Mouse (Mus musculus): ENCODE data around the gene Pafah1b3.

DNA sequence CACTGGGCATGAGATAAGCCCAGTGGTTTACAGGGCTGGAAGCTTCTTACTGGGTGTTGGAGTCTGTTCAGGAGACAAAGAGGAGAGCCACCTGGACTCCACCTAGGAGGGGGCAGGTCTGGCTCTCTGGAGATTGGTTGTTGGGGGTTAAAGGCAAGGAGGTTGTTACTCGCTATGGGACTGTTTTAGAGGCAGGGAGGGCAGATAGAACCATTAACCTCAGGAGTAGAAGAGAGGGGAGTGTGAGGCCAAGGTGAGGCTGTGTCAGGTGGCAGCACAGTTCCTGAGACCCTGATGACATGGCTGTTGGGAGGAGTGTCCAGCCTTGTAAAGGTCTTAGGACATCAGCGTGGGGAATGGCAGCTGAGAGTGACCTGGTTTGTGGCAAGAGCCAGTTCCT lies 13.6 kb downstream of the Pafah1b3 start:
- TF ChIP-seq POLR2A (IDR thresholded peaks at IDR 0.05; ENCODE audit: control insufficient read depth in 1 of 2, insufficient read depth in 1 of 2, low read depth in 1 of 2, low read length in 2 of 2, poor library complexity in 1 of 2) (no peak), CHD2 (IDR thresholded peaks at IDR 0.05; ENCODE audit: low read length) (no peak), EP300 (IDR thresholded peaks at IDR 0.05; ENCODE audit: low read depth in 1 of 2, low read length in 2 of 2) (no peak), ZNF384 (IDR thresholded peaks at IDR 0.05; ENCODE audit: low read depth, low read length) (no peak), NELFE (IDR thresholded peaks at IDR 0.05; ENCODE audit: low read depth, low read length) (no peak), CTCF (IDR thresholded peaks at IDR 0.05 in 2 of 3, conservative IDR thresholded peaks at IDR 0.05 in 1 of 3; ENCODE audit: control insufficient read depth in 1 of 3, insufficient read depth in 1 of 3, low read depth in 2 of 3, low read length in 3 of 3, poor library complexity in 1 of 3, severe bottlenecking in 1 of 3) (no peak), TCF12 (IDR thresholded peaks at IDR 0.05; ENCODE audit: low read depth, low read length) (no peak), USF2 (IDR thresholded peaks at IDR 0.05; ENCODE audit: borderline replicate concordance in 1 of 2, insufficient read depth in 1 of 2, low read depth in 1 of 2, low read length in 2 of 2) (no peak), UBTF (IDR thresholded peaks at IDR 0.05; ENCODE audit: borderline replicate concordance, insufficient read depth, low read depth, low read length) (no peak), RAD21 (IDR thresholded peaks at IDR 0.05; ENCODE audit: low read depth, low read length) (no peak), TAL1 (IDR thresholded peaks at IDR 0.05; ENCODE audit: low read length) (no peak), MAZ (IDR thresholded peaks at IDR 0.05; ENCODE audit: low read depth, low read length) (no peak)
